Mouse (Mus musculus) hindbrain, embryonic 12.5 days (tissue): ENCODE measurements at regions not wholly inside any gene's neighbourhood (a gene's known extent, or its start where the extent isn't known, plus 50 kb on each side); places are given as distances from the start of the nearest gene placed in this dataset.

Source experiments
- ATAC-seq: fragments of 200-750 bp; cut with Nextera tagmentation; 2 replicates; pipeline ENCODE4 v1.8.0; 2017; ENCODE audit warnings: moderate TSS enrichment; ENCODE audit not compliant: low FRiP score
- H3K27ac ChIP-seq: fragments of 300-500 bp; sonication (generic); 2 replicates; pipeline ENCODE4 v1.5.1; 2016; ENCODE audit warnings: mild to moderate bottlenecking
- H3K27me3 ChIP-seq: fragments of 300-500 bp; sonication (generic); 2 replicates; pipeline ENCODE4 v1.6.1; 2016; ENCODE audit warnings: mild to moderate bottlenecking
- H3K36me3 ChIP-seq: fragments of 300-500 bp; sonication (generic); 2 replicates; pipeline ENCODE4 v1.6.1; 2016; ENCODE audit warnings: mild to moderate bottlenecking
- H3K4me1 ChIP-seq: fragments of 300-500 bp; sonication (generic); 2 replicates; pipeline ENCODE4 v1.6.1; 2016
- H3K4me2 ChIP-seq: fragments of 300-500 bp; sonication (generic); replicated peaks from 2 replicates; pipeline ENCODE4 v1.6.1; 2016; ENCODE audit warnings: mild to moderate bottlenecking
- H3K4me3 ChIP-seq: fragments of 300-500 bp; sonication (generic); 2 replicates; pipeline ENCODE4 v1.5.1; 2016; ENCODE audit warnings: mild to moderate bottlenecking
- H3K9ac ChIP-seq: fragments of 300-500 bp; sonication (generic); 2 replicates; pipeline ENCODE4 v1.6.1; 2016; ENCODE audit warnings: mild to moderate bottlenecking, moderate library complexity
- H3K9me3 ChIP-seq: fragments of 300-500 bp; sonication (generic); replicated peaks from 2 replicates; pipeline ENCODE4 v1.6.1; 2016; ENCODE audit warnings: mild to moderate bottlenecking
- WGBS: fragments of 180-500 bp; shearing (Covaris S2); methylation state at CpG from one replicate; pipeline ENCODE4 v1.1.7; 2016; 5-methylcytosine and 5-hydroxymethylcytosine counted together

- Histone ChIP-seq H3K36me3 (no peaks in the 10 kb centered on the region), H3K9me3 (no peaks in the 10 kb centered on the region), H3K27ac (peak overlapping the region; percentile 60), H3K27me3 (no peaks in the 10 kb centered on the region), H3K4me2 (peak overlapping the region; percentile 27), H3K4me3 (no peak overlapping the region), H3K4me1 (peaks cover 13% of the 10 kb centered on the region), H3K9ac (no peak overlapping the region)
- ATAC-seq: peak; percentile 81
- WGBS: 17% methylated on average over 17 of the region's 17 CpGs
These were observed 318.3 kb downstream of the 3100002H09Rik start for GRCm38 (mm10) chr4:124292254-124292653.

GRCm38 (mm10) chr4:124291767-124292166 is 318.8 kb downstream of the 3100002H09Rik start:
- peak; percentile 38; the same call in 1 of the 2 replicates for ATAC-seq
- Histone ChIP-seq H3K4me1 (peaks cover 13% of the 10 kb centered on the region), H3K4me2 (no peak overlapping the region), H3K36me3 (no peaks in the 10 kb centered on the region), H3K9ac (no peak overlapping the region), H3K27me3 (no peaks in the 10 kb centered on the region), H3K4me3 (no peak overlapping the region), H3K27ac (0 out of 2 replicates have a peak overlapping the region, but pooled peaks have one; percentile 60), H3K9me3 (no peaks in the 10 kb centered on the region)
- WGBS: 69% methylated on average over 8 of the region's 8 CpGs

GRCm38 (mm10) chr4:124287471-124287870 is 323.1 kb downstream of the 3100002H09Rik start:
- Histone ChIP-seq H3K4me1 (peaks cover 9% of the 10 kb centered on the region), H3K4me2 (no peak overlapping the region), H3K9ac (no peak overlapping the region), H3K9me3 (no peaks in the 10 kb centered on the region), H3K4me3 (no peak overlapping the region), H3K27me3 (no peaks in the 10 kb centered on the region; the same call in 1 of the 2 replicates), H3K27ac (no peak overlapping the region), H3K36me3 (no peaks in the 10 kb centered on the region)
- WGBS: 79% methylated on average over 6 of the region's 6 CpGs
- no peak for ATAC-seq

GRCm38 (mm10) chr4:124278681-124279080 is 331.9 kb downstream of the 3100002H09Rik start:
- Histone ChIP-seq H3K4me1 (peaks cover 28% of the 10 kb centered on the region), H3K4me3 (no peak overlapping the region), H3K9me3 (no peaks in the 10 kb centered on the region), H3K36me3 (no peaks in the 10 kb centered on the region), H3K4me2 (peak overlapping the region; percentile 82; the same call in 1 of the 2 replicates), H3K9ac (0 out of 2 replicates have a peak overlapping the region, but pooled peaks have one; percentile 5), H3K27ac (peak overlapping the region; percentile 3; the same call in 1 of the 2 replicates), H3K27me3 (peaks cover 12% of the 10 kb centered on the region)
- whole genome bisulfite sequencing: 6% methylated on average over 10 of the region's 10 CpGs
- no peak for ATAC-seq

- WGBS: under 1% methylated on average over 43 of the region's 43 CpGs
- Histone ChIP-seq H3K4me2 (peak overlapping the region; percentile 82), H3K36me3 (no peaks in the 10 kb centered on the region), H3K9ac (peak overlapping the region; percentile 55), H3K4me3 (peak overlapping the region; percentile 31), H3K27ac (peak overlapping the region; percentile 82), H3K27me3 (peaks cover 12% of the 10 kb centered on the region), H3K9me3 (no peaks in the 10 kb centered on the region), H3K4me1 (peaks cover 28% of the 10 kb centered on the region)
- peak; percentile 69 for ATAC-seq
These were observed 333.0 kb downstream of the 3100002H09Rik start for GRCm38 (mm10) chr4:124277456-124278181.

- Histone ChIP-seq H3K27me3 (peaks cover 15% of the 10 kb centered on the region), H3K4me3 (peak overlapping the region; percentile 31), H3K9me3 (no peaks in the 10 kb centered on the region), H3K36me3 (no peaks in the 10 kb centered on the region), H3K9ac (peak overlapping the region; percentile 55), H3K4me1 (peaks cover 28% of the 10 kb centered on the region), H3K27ac (peak overlapping the region; percentile 82), H3K4me2 (peak overlapping the region; percentile 82)
- WGBS: 5% methylated on average over 21 of the region's 21 CpGs
- ATAC-seq: peak; percentile 81
These were observed 333.7 kb downstream of the 3100002H09Rik start for GRCm38 (mm10) chr4:124276741-124277455.

GRCm38 (mm10) chr4:124272002-124272401 is 338.6 kb downstream of the 3100002H09Rik start:
- peaks cover 12% of the 10 kb centered on the region for H3K4me1 ChIP-seq
- 80% methylated on average over 2 of the region's 2 CpGs for WGBS
- peaks cover 22% of the 10 kb centered on the region; the same call in 1 of the 2 replicates for H3K27me3 ChIP-seq
- no peak overlapping the region for H3K27ac ChIP-seq
- no peak overlapping the region for H3K9ac ChIP-seq
- H3K9me3 ChIP-seq: no peaks in the 10 kb centered on the region
- no peak overlapping the region for H3K4me2 ChIP-seq
- H3K4me3 ChIP-seq: no peak overlapping the region
- no peaks in the 10 kb centered on the region for H3K36me3 ChIP-seq
- no peak for ATAC-seq

GRCm38 (mm10) chr4:124268404-124268803 is 342.2 kb downstream of the 3100002H09Rik start:
- H3K4me1 ChIP-seq: peaks cover 19% of the 10 kb centered on the region
- no peak for ATAC-seq
- H3K27ac ChIP-seq: no peak overlapping the region
- H3K4me2 ChIP-seq: no peak overlapping the region
- WGBS: 88% methylated on average over 4 of the region's 4 CpGs
- no peaks in the 10 kb centered on the region for H3K36me3 ChIP-seq
- H3K9ac ChIP-seq: no peak overlapping the region
- H3K4me3 ChIP-seq: no peak overlapping the region
- no peaks in the 10 kb centered on the region for H3K9me3 ChIP-seq
- H3K27me3 ChIP-seq: peaks cover 23% of the 10 kb centered on the region; the same call in 1 of the 2 replicates

GRCm38 (mm10) chr4:124266573-124266972 is 344.0 kb downstream of the 3100002H09Rik start:
- peak; percentile 66 for ATAC-seq
- H3K36me3 ChIP-seq: no peaks in the 10 kb centered on the region
- 22% methylated on average over 4 of the region's 4 CpGs for WGBS
- H3K27ac ChIP-seq: peak overlapping the region; percentile 17; the same call in 1 of the 2 replicates
- H3K27me3 ChIP-seq: peaks cover 18% of the 10 kb centered on the region; the same call in 1 of the 2 replicates
- peaks cover 19% of the 10 kb centered on the region for H3K4me1 ChIP-seq
- H3K9ac ChIP-seq: no peak overlapping the region
- 0 out of 2 replicates have a peak, but pooled peaks cover 5% of the 10 kb centered on the region for H3K9me3 ChIP-seq
- no peak overlapping the region for H3K4me2 ChIP-seq
- no peak overlapping the region for H3K4me3 ChIP-seq

- H3K9me3 ChIP-seq: 0 out of 2 replicates have a peak, but pooled peaks cover 5% of the 10 kb centered on the region
- H3K27ac ChIP-seq: no peak overlapping the region
- WGBS: 78% methylated on average over 15 of the region's 15 CpGs
- no peak overlapping the region for H3K4me2 ChIP-seq
- no peak overlapping the region for H3K9ac ChIP-seq
- H3K27me3 ChIP-seq: peaks cover 16% of the 10 kb centered on the region; the same call in 1 of the 2 replicates
- no peak for ATAC-seq
- H3K36me3 ChIP-seq: no peaks in the 10 kb centered on the region
- no peak overlapping the region for H3K4me3 ChIP-seq
- H3K4me1 ChIP-seq: peaks cover 19% of the 10 kb centered on the region
These were observed 345.1 kb downstream of the 3100002H09Rik start for GRCm38 (mm10) chr4:124265527-124265926.

GRCm38 (mm10) chr4:124257006-124257405 is 339.2 kb upstream of the 4930535I16Rik start:
- Histone ChIP-seq H3K36me3 (no peaks in the 10 kb centered on the region), H3K9ac (no peak overlapping the region), H3K27ac (no peak overlapping the region), H3K27me3 (peaks cover 15% of the 10 kb centered on the region), H3K4me1 (peaks cover 25% of the 10 kb centered on the region), H3K4me3 (no peak overlapping the region), H3K9me3 (0 out of 2 replicates have a peak, but pooled peaks cover 5% of the 10 kb centered on the region), H3K4me2 (no peak overlapping the region)
- no peak for ATAC-seq
- 26% methylated on average over 9 of the region's 9 CpGs for WGBS

- H3K36me3 ChIP-seq: no peaks in the 10 kb centered on the region
- no peak overlapping the region for H3K4me3 ChIP-seq
- no peak overlapping the region for H3K4me2 ChIP-seq
- WGBS: 64% methylated on average over 7 of the region's 7 CpGs
- H3K9me3 ChIP-seq: no peaks in the 10 kb centered on the region
- peaks cover 17% of the 10 kb centered on the region for H3K27me3 ChIP-seq
- no peak overlapping the region for H3K9ac ChIP-seq
- ATAC-seq: no peak
- H3K4me1 ChIP-seq: peaks cover 25% of the 10 kb centered on the region
- H3K27ac ChIP-seq: no peak overlapping the region
These were observed 338.7 kb upstream of the 4930535I16Rik start for GRCm38 (mm10) chr4:124256515-124256914.
